In the genomic region with DNA sequence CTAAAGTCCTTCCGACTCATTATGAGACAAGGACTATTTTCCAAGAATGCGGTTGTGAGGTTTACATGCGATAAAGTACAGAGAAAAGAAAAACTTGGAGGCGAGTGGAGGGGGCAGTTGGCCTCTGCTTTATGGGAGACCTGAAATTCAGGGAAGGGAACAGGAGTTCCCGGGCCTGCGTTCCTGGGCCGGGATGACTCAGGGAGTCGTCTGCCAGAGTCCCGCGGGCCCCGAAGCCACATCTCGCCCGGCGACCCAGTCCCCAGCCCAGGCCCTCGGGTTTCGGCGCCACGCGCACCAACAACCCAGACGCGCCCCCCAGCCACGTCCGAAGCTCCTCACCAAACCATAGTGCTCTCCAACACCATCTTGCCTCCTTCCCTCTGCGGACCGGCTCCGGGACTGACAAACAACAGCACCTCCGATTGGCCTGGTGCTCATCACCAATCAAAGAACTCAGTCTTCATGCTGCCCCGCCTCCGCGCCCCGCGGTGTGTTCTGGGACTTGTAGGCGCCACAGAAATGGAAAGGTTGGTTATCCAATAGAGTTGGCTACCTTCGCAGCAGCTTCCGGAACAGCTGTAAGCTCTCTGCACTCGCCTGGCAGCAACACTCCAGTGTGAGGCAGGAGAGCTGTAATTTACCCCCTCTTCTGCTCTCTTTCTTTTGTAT, we compare ENCODE assay signal across 8 mouse cellular contexts. TPM values are rescaled to one million over a fixed set of nuclear protein-coding genes. Genes with fewer than 3 reads are reported as not detected.
DNase-seq lines count a peak whose midpoint lies in the region; ATAC-seq and TF ChIP-seq lines count a peak whose summit lies in the region.

A gene (minus strand): TSS at position 449 of the 672 bp plus-strand sequence.

- peaks cover 43% of the 10 kb centered on the region for H3K4me1 ChIP-seq in E14TG2a.4 (replicated peaks; ENCODE audit: low read depth, low read length)
- peaks cover 11% of the 10 kb centered on the region for H3K4me1 ChIP-seq in forebrain, embryonic 12.5 days
- H3K4me1 ChIP-seq in heart, postnatal 0 days (ENCODE audit: control insufficient read depth, insufficient read depth), result peaks cover 6% of the 10 kb centered on the region; the same call in 1 of the 2 replicates
- H3K4me1 ChIP-seq in liver, embryonic 16.5 days (ENCODE audit: control insufficient read depth, low read depth, low read length), result peaks cover 33% of the 10 kb centered on the region
- H3K4me1 ChIP-seq in neural tube, embryonic 13.5 days (replicated peaks), result peaks cover 13% of the 10 kb centered on the region
- peaks cover 4% of the 10 kb centered on the region for H3K4me1 ChIP-seq in testis, adult 2 months (ENCODE audit: control insufficient read depth, insufficient read depth, low read length)

- H3K27me3 ChIP-seq in E14TG2a.4 (ENCODE audit: insufficient read depth, low read length), result no peaks in the 10 kb centered on the region
- H3K27me3 ChIP-seq in forebrain, embryonic 12.5 days, result no peaks in the 10 kb centered on the region
- H3K27me3 ChIP-seq in heart, postnatal 0 days (ENCODE audit: control insufficient read depth, insufficient read depth, low read length), result no peaks in the 10 kb centered on the region
- no peaks in the 10 kb centered on the region for H3K27me3 ChIP-seq in liver, embryonic 16.5 days (ENCODE audit: control insufficient read depth, insufficient read depth, low read depth, low read length)
- no peaks in the 10 kb centered on the region for H3K27me3 ChIP-seq in neural tube, embryonic 13.5 days
- no peaks in the 10 kb centered on the region for H3K27me3 ChIP-seq in testis, adult 2 months (ENCODE audit: control insufficient read depth, insufficient read depth, low read length)

- H3K4me3 ChIP-seq in E14TG2a.4 (replicated peaks; ENCODE audit: low read length), result peak within 1 kb of the TSS; percentile 92
- peak within 1 kb of the TSS; percentile 92 for H3K4me3 ChIP-seq in forebrain, embryonic 12.5 days (replicated peaks)
- peak within 1 kb of the TSS; percentile 85 for H3K4me3 ChIP-seq in heart, postnatal 0 days (ENCODE audit: low read depth, low read length)
- H3K4me3 ChIP-seq in liver, embryonic 16.5 days (ENCODE audit: low read depth, low read length), result peak within 1 kb of the TSS; percentile 97
- peak within 1 kb of the TSS; percentile 66 for H3K4me3 ChIP-seq in neural tube, embryonic 13.5 days
- peak within 1 kb of the TSS; percentile 90 for H3K4me3 ChIP-seq in testis, adult 2 months (ENCODE audit: control insufficient read depth, low read depth, low read length)

- H3K9me3 ChIP-seq in E14TG2a.4 (ENCODE audit: low read length), result no peaks in the 10 kb centered on the region
- no peaks in the 10 kb centered on the region for H3K9me3 ChIP-seq in forebrain, embryonic 12.5 days
- H3K9me3 ChIP-seq in heart, postnatal 0 days (replicated peaks; ENCODE audit: control insufficient read depth, low read length), result no peaks in the 10 kb centered on the region
- no peaks in the 10 kb centered on the region for H3K9me3 ChIP-seq in liver, embryonic 16.5 days (replicated peaks; ENCODE audit: control insufficient read depth, low read length)
- no peaks in the 10 kb centered on the region for H3K9me3 ChIP-seq in neural tube, embryonic 13.5 days

- peak; percentile 100 for ATAC-seq in forebrain, embryonic 12.5 days (ENCODE audit: low FRiP score)
- ATAC-seq in heart, postnatal 0 days (ENCODE audit: insufficient read depth, low read depth), result peak; percentile 99
- ATAC-seq in liver, embryonic 16.5 days (ENCODE audit: low read depth), result peak; percentile 99
- ATAC-seq in neural tube, embryonic 13.5 days (ENCODE audit: low read depth), result peak; percentile 99

- TF ChIP-seq POLR2A in testis, adult 2 months (IDR thresholded peaks at IDR 0.05; ENCODE audit: control insufficient read depth, low read depth, low read length), result peak; percentile 97

- peak within 1 kb of the TSS; percentile 78 for H3K4me2 ChIP-seq in forebrain, embryonic 12.5 days
- H3K4me2 ChIP-seq in heart, postnatal 0 days (ENCODE audit: low read depth, low read length), result peak within 1 kb of the TSS; percentile 57
- peak within 1 kb of the TSS; percentile 86 for H3K4me2 ChIP-seq in liver, embryonic 16.5 days (ENCODE audit: low read depth, low read length)
- H3K4me2 ChIP-seq in neural tube, embryonic 13.5 days, result peak within 1 kb of the TSS; percentile 77

- H3K27ac ChIP-seq in forebrain, embryonic 12.5 days, result 0 out of 2 replicates have a peak within 1 kb of the TSS, but pooled peaks have one; percentile 13
- peak within 1 kb of the TSS; percentile 71 for H3K27ac ChIP-seq in heart, postnatal 0 days (ENCODE audit: low read depth)
- H3K27ac ChIP-seq in liver, embryonic 16.5 days (ENCODE audit: low read length), result peak within 1 kb of the TSS; percentile 77
- peak within 1 kb of the TSS; percentile 59; the same call in 1 of the 2 replicates for H3K27ac ChIP-seq in neural tube, embryonic 13.5 days (replicated peaks)
- H3K27ac ChIP-seq in testis, adult 2 months (ENCODE audit: control insufficient read depth, insufficient read depth, low read depth, low read length), result peak within 1 kb of the TSS; percentile 61

- no peak for TF ChIP-seq EP300 in heart, postnatal 0 days (IDR thresholded peaks at IDR 0.05; ENCODE audit: low read depth)

- TF ChIP-seq CTCF in E14TG2a.4 (conservative IDR thresholded peaks at IDR 0.05; ENCODE audit: low read length), result no peak
- no peak for TF ChIP-seq CTCF in heart, postnatal 0 days (IDR thresholded peaks at IDR 0.05; ENCODE audit: low read depth)
- TF ChIP-seq CTCF in testis, adult 2 months (IDR thresholded peaks at IDR 0.05; ENCODE audit: control insufficient read depth, insufficient read depth, insufficient replicate concordance, low read depth, low read length), result no peak

- under 1% methylated on average over 36 of the region's 36 CpGs for WGBS in forebrain, embryonic 12.5 days
- under 1% methylated on average over 36 of the region's 36 CpGs for WGBS in heart, postnatal 0 days
- under 1% methylated on average over 36 of the region's 36 CpGs for WGBS in liver, embryonic 16.5 days (ENCODE audit: insufficient replicate concordance)
- WGBS in neural tube, embryonic 13.5 days, result under 1% methylated on average over 36 of the region's 36 CpGs

- peaks cover 33% of the 10 kb centered on the region for H3K36me3 ChIP-seq in E14TG2a.4 (ENCODE audit: insufficient read depth, low read length)
- peaks cover 12% of the 10 kb centered on the region for H3K36me3 ChIP-seq in forebrain, embryonic 12.5 days (replicated peaks)
- H3K36me3 ChIP-seq in heart, postnatal 0 days (replicated peaks; ENCODE audit: control insufficient read depth, insufficient read depth, low read length), result peaks cover 5% of the 10 kb centered on the region; the same call in 1 of the 2 replicates
- peaks cover 6% of the 10 kb centered on the region for H3K36me3 ChIP-seq in liver, embryonic 16.5 days (ENCODE audit: control insufficient read depth, insufficient read depth)
- peaks cover 18% of the 10 kb centered on the region; the same call in 1 of the 2 replicates for H3K36me3 ChIP-seq in neural tube, embryonic 13.5 days
- H3K36me3 ChIP-seq in testis, adult 2 months (ENCODE audit: control insufficient read depth, insufficient read depth, low read length), result no peaks in the 10 kb centered on the region

- H3K9ac ChIP-seq in forebrain, embryonic 12.5 days, result peak within 1 kb of the TSS; percentile 85
- peak within 1 kb of the TSS; percentile 79 for H3K9ac ChIP-seq in heart, postnatal 0 days (replicated peaks; ENCODE audit: low read depth, low read length)
- peak within 1 kb of the TSS; percentile 94 for H3K9ac ChIP-seq in liver, embryonic 16.5 days (ENCODE audit: low read depth, low read length)
- H3K9ac ChIP-seq in neural tube, embryonic 13.5 days, result peak within 1 kb of the TSS; percentile 86

- peak; percentile 97 for DNase-seq in c-Kit-positive CD71-positive TER-119-positive erythroid progenitor cells, embryonic 14.5 days (ENCODE audit: low spot score)
- DNase-seq in heart, postnatal 0 days (ENCODE audit: low spot score), result peak; percentile 96
- DNase-seq in kidney, postnatal 4 days, result peak; percentile 98

RNA-seq across cellular contexts. Expression of the gene that starts here (rescaled TPM):
- 283 and 295 TPM in 2 replicates for polyA plus RNA-seq in forebrain, embryonic 12.5 days (2016; fragmentation: Nextera tagmentation; extraction: Ambion mirVana)
- total RNA-seq in heart, postnatal 0 days (2014; rRNA removed; ENCODE audit: low replicate concordance), result 190 and 210 TPM in 2 replicates
- 205 and 208 TPM in 2 replicates for polyA plus RNA-seq in heart, postnatal 0 days (2015; fragmentation: Nextera tagmentation; extraction: Ambion mirVana)
- 146 and 154 TPM in 2 replicates for polyA plus RNA-seq in liver, embryonic 16.5 days (2015; fragmentation: Nextera tagmentation; extraction: Ambion mirVana)
- 274 and 279 TPM in 2 replicates for polyA plus RNA-seq in neural tube, embryonic 13.5 days (2015; fragmentation: Nextera tagmentation; extraction: Ambion mirVana)
- 209 and 219 TPM in 2 replicates for polyA plus RNA-seq in testis, adult 2 months (2012; rRNA removed)

Comparison
In these comparisons a context has a peak if more than half of its experiments do, and no peak if none do; other contexts are left out.
1. Peak in every context shown above with its lines: DNase-seq, ATAC-seq, H3K4me3 ChIP-seq and H3K27ac ChIP-seq.
2. H3K27ac ChIP-seq: peak in every context shown above with its lines; median percentile 77 in liver, embryonic 16.5 days; 71 in heart, postnatal 0 days; 61 in testis, adult 2 months; 59 in neural tube, embryonic 13.5 days; 13 in forebrain, embryonic 12.5 days.